Mouse (Mus musculus) cortical plate, adult 2 months (tissue): ENCODE measurements around the gene Usp20.

Source experiments
- CTCF ChIP-seq: fragments of 200-500 bp; IDR thresholded peaks from 2 replicates; pipeline ENCODE4 v1.5.1; 2011; ENCODE audit warnings: mild to moderate bottlenecking, control low read depth, low read length; ENCODE audit not compliant: insufficient read depth; ENCODE audit errors: extremely low read depth
- POLR2A ChIP-seq: fragments of 200-500 bp; IDR thresholded peaks from 2 replicates; pipeline ENCODE4 v1.6.1; 2011; ENCODE audit warnings: mild to moderate bottlenecking, low read length, control low read depth; ENCODE audit not compliant: insufficient read depth; ENCODE audit errors: extremely low read depth

GRCm38 (mm10) chr2:31026642-31027041 is 44.6 kb downstream of the Usp20 start:
- TF ChIP-seq CTCF (no peak), POLR2A (no peak)
